Mouse (Mus musculus) embryonic facial prominence, embryonic 15.5 days (tissue): ENCODE measurements at regions not wholly inside any gene's neighbourhood (a gene's known extent, or its start where the extent isn't known, plus 50 kb on each side); places are given as distances from the start of the nearest gene placed in this dataset.

Source experiments
- ATAC-seq: fragments of 200-750 bp; cut with Nextera tagmentation; 2 replicates; pipeline ENCODE4 v1.8.0; 2017; ENCODE audit warnings: low read depth, moderate TSS enrichment; ENCODE audit not compliant: insufficient number of reproducible peaks, low FRiP score, low TSS enrichment
- H3K27ac ChIP-seq: fragments of 300-500 bp; sonication (generic); replicated peaks from 2 replicates; pipeline ENCODE4 v1.5.1; 2015; ENCODE audit warnings: mild to moderate bottlenecking, inconsistent platforms
- H3K27me3 ChIP-seq: fragments of 300-500 bp; sonication (generic); 2 replicates; pipeline ENCODE4 v1.6.1; 2015; ENCODE audit warnings: inconsistent platforms
- H3K36me3 ChIP-seq: fragments of 300-500 bp; sonication (generic); 2 replicates; pipeline ENCODE4 v1.6.1; 2015; ENCODE audit warnings: mild to moderate bottlenecking, inconsistent platforms
- H3K4me1 ChIP-seq: fragments of 300-500 bp; sonication (generic); 2 replicates; pipeline ENCODE4 v1.6.1; 2015; ENCODE audit warnings: inconsistent platforms
- H3K4me2 ChIP-seq: fragments of 300-500 bp; sonication (generic); replicated peaks from 2 replicates; pipeline ENCODE4 v1.6.1; 2015; ENCODE audit warnings: mild to moderate bottlenecking, inconsistent platforms
- H3K4me3 ChIP-seq: fragments of 300-500 bp; sonication (generic); replicated peaks from 2 replicates; pipeline ENCODE4 v1.5.1; 2015; ENCODE audit warnings: mild to moderate bottlenecking, inconsistent platforms
- H3K9ac ChIP-seq: fragments of 300-500 bp; sonication (generic); 2 replicates; pipeline ENCODE4 v1.6.1; 2015; ENCODE audit warnings: inconsistent platforms
- H3K9me3 ChIP-seq: fragments of 300-500 bp; sonication (generic); replicated peaks from 2 replicates; pipeline ENCODE4 v1.6.1; 2016; ENCODE audit warnings: inconsistent platforms
- WGBS: fragments of 180-500 bp; shearing (Covaris S2); methylation state at CpG from one replicate; pipeline ENCODE4 v1.1.7; 2015; 5-methylcytosine and 5-hydroxymethylcytosine counted together

GRCm38 (mm10) chr13:111345486-111346440 is 91.0 kb downstream of the Actbl2 start:
- Histone ChIP-seq H3K4me3 (no peak overlapping the region), H3K4me1 (peaks cover 6% of the 10 kb centered on the region; the same call in 1 of the 2 replicates), H3K9me3 (no peaks in the 10 kb centered on the region), H3K36me3 (no peaks in the 10 kb centered on the region), H3K9ac (no peak overlapping the region), H3K4me2 (no peak overlapping the region), H3K27me3 (no peaks in the 10 kb centered on the region), H3K27ac (no peak overlapping the region)
- 65% methylated on average over 15 of the region's 15 CpGs for WGBS
- ATAC-seq = no peak

DNA sequence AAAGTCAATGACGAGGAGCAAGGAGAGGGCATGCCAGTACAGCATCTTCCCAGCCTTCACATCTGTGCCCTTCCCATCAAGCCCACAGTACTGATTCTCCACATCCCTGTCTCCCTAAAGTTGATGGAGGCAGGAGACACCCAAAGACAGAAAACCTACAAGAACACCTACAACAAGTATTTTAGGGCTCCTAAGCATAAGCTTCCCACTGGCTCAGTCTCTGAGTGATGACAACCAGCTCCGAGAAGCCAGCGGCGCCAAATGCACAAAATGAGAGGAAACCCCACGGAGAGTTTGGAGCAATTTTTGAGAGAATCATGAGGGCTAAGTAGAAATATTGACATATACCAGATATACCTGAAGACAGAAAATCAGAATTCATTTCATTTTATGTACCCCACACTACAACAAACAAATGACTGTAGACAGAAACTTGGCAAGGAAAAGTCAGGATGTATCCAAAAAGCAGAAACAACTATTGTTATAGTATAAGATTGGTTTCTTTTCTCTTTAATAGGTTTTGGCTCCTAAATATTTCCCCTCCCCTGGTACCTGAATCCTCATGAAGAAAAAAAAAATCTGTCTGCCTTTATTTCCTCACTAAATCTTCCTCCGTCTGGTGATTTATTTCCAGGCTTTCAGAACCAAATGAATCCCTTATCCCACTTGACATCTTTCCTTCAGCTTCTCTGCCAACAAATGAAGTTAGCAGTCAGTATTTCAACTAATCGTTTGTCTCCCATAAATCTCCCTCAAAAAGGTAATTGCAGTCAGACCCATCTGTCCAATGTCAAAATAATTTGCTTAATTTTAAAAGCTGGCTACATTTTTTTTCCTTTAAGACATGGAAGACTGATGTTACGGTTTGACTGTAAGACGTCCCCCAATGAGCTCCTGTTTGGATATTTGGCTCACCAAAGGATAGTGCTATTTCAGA is 102.0 kb downstream of the Actbl2 start:
- Histone ChIP-seq H3K4me2 (no peak overlapping the region), H3K4me3 (no peak overlapping the region), H3K9ac (no peak overlapping the region), H3K9me3 (no peaks in the 10 kb centered on the region), H3K4me1 (0 out of 2 replicates have a peak, but pooled peaks cover 3% of the 10 kb centered on the region), H3K27ac (no peak overlapping the region; the same call in 1 of the 2 replicates), H3K27me3 (no peaks in the 10 kb centered on the region), H3K36me3 (no peaks in the 10 kb centered on the region)
- WGBS = 54% methylated on average over 9 of the region's 9 CpGs
- no peak for ATAC-seq

DNA sequence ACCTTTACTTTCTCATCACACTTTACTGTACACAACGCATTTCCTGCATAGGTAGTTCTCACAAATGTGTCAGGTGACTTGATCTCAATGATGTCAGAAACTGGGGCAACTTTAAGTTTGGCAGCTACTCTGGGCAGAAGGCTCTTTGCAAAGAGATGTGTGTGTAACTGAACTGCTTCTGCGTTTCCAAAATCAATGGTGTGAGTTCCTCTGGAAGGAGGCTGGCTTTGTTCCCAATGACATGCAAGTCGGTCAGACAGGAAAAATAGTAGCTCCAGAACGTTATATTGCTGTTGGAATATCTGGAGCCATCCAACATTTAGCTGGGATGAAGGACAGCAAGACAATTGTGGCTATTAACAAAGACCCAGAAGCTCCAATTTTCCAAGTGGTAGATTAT is 106.6 kb downstream of the Actbl2 start:
- no peak for ATAC-seq
- 64% methylated on average over 4 of the region's 4 CpGs for WGBS
- Histone ChIP-seq H3K27ac (no peak overlapping the region), H3K4me2 (no peak overlapping the region), H3K9me3 (no peaks in the 10 kb centered on the region), H3K9ac (no peak overlapping the region), H3K36me3 (no peaks in the 10 kb centered on the region), H3K4me3 (no peak overlapping the region), H3K4me1 (0 out of 2 replicates have a peak, but pooled peaks cover 3% of the 10 kb centered on the region), H3K27me3 (no peaks in the 10 kb centered on the region)

GRCm38 (mm10) chr13:111363176-111363739 is 108.4 kb downstream of the Actbl2 start:
- H3K9ac ChIP-seq = no peak overlapping the region
- ATAC-seq = no peak
- H3K9me3 ChIP-seq = no peaks in the 10 kb centered on the region
- H3K27ac ChIP-seq = no peak overlapping the region
- H3K4me3 ChIP-seq = no peak overlapping the region
- H3K4me1 ChIP-seq = no peaks in the 10 kb centered on the region
- no peaks in the 10 kb centered on the region for H3K36me3 ChIP-seq
- 54% methylated on average over 5 of the region's 5 CpGs for WGBS
- no peaks in the 10 kb centered on the region for H3K27me3 ChIP-seq
- no peak overlapping the region for H3K4me2 ChIP-seq

GRCm38 (mm10) chr13:111366871-111367270 is 112.1 kb downstream of the Actbl2 start:
- H3K27ac ChIP-seq = no peak overlapping the region
- H3K9ac ChIP-seq = no peak overlapping the region
- WGBS = 87% methylated on average over 8 of the region's 8 CpGs
- H3K27me3 ChIP-seq = no peaks in the 10 kb centered on the region
- no peaks in the 10 kb centered on the region for H3K4me1 ChIP-seq
- no peaks in the 10 kb centered on the region for H3K9me3 ChIP-seq
- no peak for ATAC-seq
- H3K4me3 ChIP-seq = no peak overlapping the region
- no peaks in the 10 kb centered on the region for H3K36me3 ChIP-seq
- H3K4me2 ChIP-seq = no peak overlapping the region

DNA sequence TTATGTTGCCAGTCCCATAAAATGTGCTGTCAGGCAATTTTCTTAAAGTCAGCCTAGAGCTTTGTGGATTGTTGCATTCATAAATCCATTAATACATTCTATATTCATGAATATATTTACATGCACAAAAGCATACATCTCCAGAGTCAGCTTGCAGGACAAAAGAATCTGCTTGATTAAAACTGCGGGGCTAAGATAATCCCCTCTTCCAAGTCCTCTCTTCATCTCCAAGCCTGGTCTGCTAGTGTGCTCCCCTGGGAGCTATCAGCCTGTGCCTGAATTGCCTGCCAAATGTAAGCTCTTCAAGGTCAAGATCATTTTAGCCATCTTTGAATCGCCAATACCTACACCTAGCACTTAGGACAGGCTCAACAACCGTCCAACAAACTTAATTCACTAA is 112.8 kb downstream of the Actbl2 start:
- Histone ChIP-seq H3K9me3 (no peaks in the 10 kb centered on the region), H3K4me3 (no peak overlapping the region), H3K27me3 (no peaks in the 10 kb centered on the region), H3K4me1 (no peaks in the 10 kb centered on the region), H3K36me3 (no peaks in the 10 kb centered on the region), H3K27ac (no peak overlapping the region), H3K4me2 (no peak overlapping the region), H3K9ac (no peak overlapping the region)
- ATAC-seq = no peak
- 53% methylated on average over 3 of the region's 3 CpGs for WGBS

GRCm38 (mm10) chr13:111369916-111370315 is 115.1 kb downstream of the Actbl2 start:
- no peak overlapping the region for H3K4me2 ChIP-seq
- no peak for ATAC-seq
- H3K9me3 ChIP-seq = no peaks in the 10 kb centered on the region
- H3K9ac ChIP-seq = no peak overlapping the region
- no peak overlapping the region for H3K27ac ChIP-seq
- 75% methylated on average over 3 of the region's 3 CpGs for WGBS
- no peak overlapping the region for H3K4me3 ChIP-seq
- H3K27me3 ChIP-seq = no peaks in the 10 kb centered on the region
- H3K36me3 ChIP-seq = no peaks in the 10 kb centered on the region
- H3K4me1 ChIP-seq = no peaks in the 10 kb centered on the region

GRCm38 (mm10) chr13:111373281-111373680 is 116.6 kb downstream of the Gpbp1 start:
- 56% methylated on average over 6 of the region's 6 CpGs for WGBS
- Histone ChIP-seq H3K4me1 (no peaks in the 10 kb centered on the region), H3K4me3 (no peak overlapping the region), H3K27ac (no peak overlapping the region), H3K9ac (no peak overlapping the region), H3K9me3 (no peaks in the 10 kb centered on the region), H3K27me3 (no peaks in the 10 kb centered on the region), H3K4me2 (no peak overlapping the region), H3K36me3 (no peaks in the 10 kb centered on the region)
- no peak for ATAC-seq

GRCm38 (mm10) chr13:111373801-111374200 is 116.1 kb downstream of the Gpbp1 start:
- H3K27me3 ChIP-seq = no peaks in the 10 kb centered on the region
- H3K4me1 ChIP-seq = no peaks in the 10 kb centered on the region
- no peak overlapping the region for H3K27ac ChIP-seq
- no peaks in the 10 kb centered on the region for H3K9me3 ChIP-seq
- H3K36me3 ChIP-seq = no peaks in the 10 kb centered on the region
- no peak overlapping the region for H3K9ac ChIP-seq
- ATAC-seq = peak; percentile 29; the same call in 1 of the 2 replicates
- 52% methylated on average over 1 of the region's 1 CpGs for WGBS
- no peak overlapping the region for H3K4me2 ChIP-seq
- no peak overlapping the region for H3K4me3 ChIP-seq
